Mouse (Mus musculus) heart, embryonic 14.5 days (tissue): ENCODE data around the gene Prkch. TPM values are rescaled to one million over a fixed set of nuclear protein-coding genes. Genes with fewer than 3 reads are reported as not detected.
A peak's percentile ranks its signal among the peaks of the same experiment; 100 is the strongest.

ENCODE experiments used
- ATAC-seq: fragments of 200-750 bp; cut with Nextera tagmentation; 2 replicates; pipeline ENCODE4 v1.8.0; 2017; ENCODE audit warnings: low read depth, moderate TSS enrichment; ENCODE audit not compliant: insufficient number of reproducible peaks, insufficient read depth, low FRiP score
- H3K27ac ChIP-seq, 2 experiments: fragments of 200-500 bp in 1 of 2; fragments of 300-500 bp in 1 of 2; sonication (generic) in 1 of 2; replicated peaks in 1 of 2; 2 replicates each; pipeline ENCODE4 v1.5.1; 2012 to 2014; ENCODE audit warnings: low read depth in 2 of 2, low read length in 2 of 2, control low read depth in 1 of 2, mild to moderate bottlenecking in 1 of 2, mixed read lengths in 1 of 2; ENCODE audit not compliant: control insufficient read depth in 1 of 2, insufficient read depth in 1 of 2
- H3K27me3 ChIP-seq: fragments of 300-500 bp; sonication (generic); 2 replicates; pipeline ENCODE4 v1.6.1; 2014; ENCODE audit warnings: mild to moderate bottlenecking, low read length, control low read depth; ENCODE audit not compliant: control insufficient read depth, insufficient read depth
- H3K36me3 ChIP-seq: fragments of 300-500 bp; sonication (generic); 2 replicates; pipeline ENCODE4 v1.6.1; 2014; ENCODE audit warnings: mild to moderate bottlenecking, control low read depth, low read length, mixed read lengths; ENCODE audit not compliant: control insufficient read depth, insufficient read depth
- H3K4me1 ChIP-seq, 2 experiments: fragments of 200-500 bp in 1 of 2; fragments of 300-500 bp in 1 of 2; sonication (generic) in 1 of 2; 2 replicates each; pipeline ENCODE4 v1.6.1; 2012 to 2014; ENCODE audit warnings: low read length in 2 of 2, control low read depth in 1 of 2, mixed read lengths in 1 of 2; ENCODE audit not compliant: control insufficient read depth in 2 of 2, insufficient read depth in 2 of 2
- H3K4me2 ChIP-seq: fragments of 300-500 bp; sonication (generic); 2 replicates; pipeline ENCODE4 v1.6.1; 2014; ENCODE audit warnings: mild to moderate bottlenecking, low read length
- H3K4me3 ChIP-seq, 2 experiments: fragments of 200-500 bp in 1 of 2; fragments of 300-500 bp in 1 of 2; sonication (generic) in 1 of 2; 2 replicates each; pipeline ENCODE4 v1.5.1; 2012 to 2014; ENCODE audit warnings: low read length in 2 of 2, mild to moderate bottlenecking in 2 of 2, control low read depth in 1 of 2, low read depth in 1 of 2, moderate library complexity in 1 of 2; ENCODE audit not compliant: control insufficient read depth in 1 of 2, insufficient read depth in 1 of 2
- H3K9ac ChIP-seq: fragments of 300-500 bp; sonication (generic); 2 replicates; pipeline ENCODE4 v1.6.1; 2014; ENCODE audit warnings: mild to moderate bottlenecking, low read length
- H3K9me3 ChIP-seq: fragments of 300-500 bp; sonication (generic); 2 replicates; pipeline ENCODE4 v1.6.1; 2016; ENCODE audit warnings: low read length, control low read depth; ENCODE audit not compliant: control insufficient read depth
- WGBS: fragments of 180-500 bp; shearing (Covaris S2); extraction: QIAGEN DNeasy Blood & Tissue Kit; methylation state at CpG from one replicate; pipeline ENCODE4 v1.1.7; 2014; 5-methylcytosine and 5-hydroxymethylcytosine counted together
- polyA plus RNA-seq: library from polyadenylated mRNA; unstranded; fragments of >200 nt; fragmentation: Nextera tagmentation; extraction: Ambion mirVana; gene quantifications from 2 replicates; pipeline ENCODE4 v1.2.1, GENCODE M21; 2014

Prkch gene
- polyA plus RNA-seq, 1 experiment from 2014 or later, result 16.5 TPM

- peak overlapping the region; percentile 17 to 81; a peak in 2 of 4 replicates for H3K27ac ChIP-seq
- no peak for ATAC-seq
- H3K27me3 ChIP-seq, result no peaks in the 10 kb centered on the region
- peaks cover 32 to 45% of the 10 kb centered on the region in 2 experiments for H3K4me1 ChIP-seq
- no peak overlapping the region for H3K9ac ChIP-seq
- no peaks in the 10 kb centered on the region for H3K9me3 ChIP-seq
- 46% methylated on average over 8 of the region's 8 CpGs for WGBS
- no peak overlapping the region for H3K4me3 ChIP-seq
- no peaks in the 10 kb centered on the region for H3K36me3 ChIP-seq
- H3K4me2 ChIP-seq, result no peak overlapping the region
Measured at GRCm38 (mm10) chr12:73766152-73766551, 181.6 kb downstream of the Prkch start.

- ATAC-seq, result no peak
- Histone ChIP-seq H3K4me2 (no peak overlapping the region), H3K9me3 (no peaks in the 10 kb centered on the region), H3K4me1 (peaks cover 28 to 40% of the 10 kb centered on the region in 2 experiments), H3K9ac (no peak overlapping the region), H3K4me3 (no peak overlapping the region), H3K27ac (peak overlapping the region in 1 of 2 experiments; percentile 50; a peak in 2 of 4 replicates), H3K36me3 (no peaks in the 10 kb centered on the region), H3K27me3 (no peaks in the 10 kb centered on the region)
- 52% methylated on average over 5 of the region's 5 CpGs for WGBS
Measured at GRCm38 (mm10) chr12:73768788-73769187, 184.2 kb downstream of the Prkch start.

GRCm38 (mm10) chr12:73769536-73769935 lies 184.9 kb downstream of the Prkch start:
- H3K27me3 ChIP-seq, result no peaks in the 10 kb centered on the region
- H3K27ac ChIP-seq, result no peak overlapping the region
- no peak for ATAC-seq
- no peaks in the 10 kb centered on the region for H3K36me3 ChIP-seq
- no peak overlapping the region for H3K9ac ChIP-seq
- no peaks in the 10 kb centered on the region for H3K9me3 ChIP-seq
- no peak overlapping the region for H3K4me3 ChIP-seq
- WGBS, result 54% methylated on average over 6 of the region's 6 CpGs
- H3K4me2 ChIP-seq, result no peak overlapping the region
- peaks cover 25 to 35% of the 10 kb centered on the region in 2 experiments for H3K4me1 ChIP-seq

- Histone ChIP-seq H3K27me3 (no peaks in the 10 kb centered on the region), H3K27ac (no peak overlapping the region), H3K9ac (no peak overlapping the region), H3K4me2 (no peak overlapping the region), H3K4me1 (peaks cover 23 to 38% of the 10 kb centered on the region in 2 experiments), H3K36me3 (no peaks in the 10 kb centered on the region), H3K4me3 (no peak overlapping the region), H3K9me3 (no peaks in the 10 kb centered on the region)
- no peak for ATAC-seq
- 94% methylated on average over 1 of the region's 1 CpGs for WGBS
Measured at GRCm38 (mm10) chr12:73770771-73771170, 186.2 kb downstream of the Prkch start.

- Histone ChIP-seq H3K4me1 (peaks cover 16 to 28% of the 10 kb centered on the region in 2 experiments), H3K4me2 (no peak overlapping the region), H3K4me3 (no peak overlapping the region), H3K9ac (no peak overlapping the region), H3K27me3 (no peaks in the 10 kb centered on the region), H3K36me3 (no peaks in the 10 kb centered on the region; the same call in 1 of the 2 replicates), H3K9me3 (no peaks in the 10 kb centered on the region), H3K27ac (peak overlapping the region in 1 of 2 experiments; percentile 55; a peak in 2 of 4 replicates)
- 78% methylated on average over 7 of the region's 7 CpGs for WGBS
- no peak for ATAC-seq
Measured at GRCm38 (mm10) chr12:73774793-73775385, 190.3 kb downstream of the Prkch start.

DNA sequence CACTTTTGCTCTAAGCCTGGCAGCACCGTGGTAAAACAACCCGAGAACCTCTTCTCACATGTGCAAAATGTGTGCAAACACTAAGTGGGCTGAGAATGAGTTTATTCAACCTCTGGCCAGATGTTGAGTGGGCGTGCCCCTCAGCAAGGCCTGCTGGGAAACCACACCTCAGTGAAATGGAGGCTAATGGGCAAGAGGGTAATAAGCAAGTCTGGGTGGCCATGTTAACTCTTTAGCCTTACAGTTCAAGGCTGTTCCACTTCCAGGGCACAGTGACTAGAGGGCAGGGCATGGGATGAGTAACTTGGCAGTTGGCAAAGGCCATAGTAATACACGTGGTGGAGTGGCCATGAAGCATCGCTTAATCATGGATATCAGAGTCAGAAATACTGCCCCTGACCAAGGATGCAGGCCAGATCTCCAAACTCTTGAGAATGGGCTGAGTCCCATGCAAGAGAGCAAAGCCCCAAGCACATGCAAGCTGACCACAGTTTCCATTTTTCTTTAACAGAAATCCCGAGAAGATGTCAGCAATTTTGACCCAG lies 191.9 kb downstream of the Prkch start:
- no peaks in the 10 kb centered on the region for H3K27me3 ChIP-seq
- H3K27ac ChIP-seq, result no peak overlapping the region
- no peaks in the 10 kb centered on the region; the same call in 1 of the 2 replicates for H3K36me3 ChIP-seq
- 89% methylated on average over 6 of the region's 6 CpGs for WGBS
- peaks cover 27 to 42% of the 10 kb centered on the region in 2 experiments for H3K4me1 ChIP-seq
- H3K9ac ChIP-seq, result no peak overlapping the region
- no peaks in the 10 kb centered on the region for H3K9me3 ChIP-seq
- no peak overlapping the region for H3K4me2 ChIP-seq
- H3K4me3 ChIP-seq, result no peak overlapping the region
- ATAC-seq, result no peak

GRCm38 (mm10) chr12:73777673-73778072 lies 193.1 kb downstream of the Prkch start:
- H3K27ac ChIP-seq, result no peak overlapping the region
- H3K4me1 ChIP-seq, result peaks cover 34 to 49% of the 10 kb centered on the region in 2 experiments
- 90% methylated on average over 11 of the region's 11 CpGs for WGBS
- H3K9ac ChIP-seq, result no peak overlapping the region
- H3K9me3 ChIP-seq, result no peaks in the 10 kb centered on the region
- no peak for ATAC-seq
- H3K36me3 ChIP-seq, result no peaks in the 10 kb centered on the region; the same call in 1 of the 2 replicates
- no peak overlapping the region for H3K4me3 ChIP-seq
- H3K4me2 ChIP-seq, result no peak overlapping the region
- no peaks in the 10 kb centered on the region for H3K27me3 ChIP-seq
